Mouse (Mus musculus) ES-E14 (cell line): ENCODE results near the gene Bud31.

Experiments
- CHD2 ChIP-seq: IDR thresholded peaks from 2 replicates; pipeline ENCODE4 v1.6.1; 2014; ENCODE audit warnings: mild to moderate bottlenecking, low read depth, low read length, inconsistent platforms
- ZC3H11A ChIP-seq: IDR thresholded peaks from 2 replicates; pipeline ENCODE4 v1.6.1; 2012; ENCODE audit warnings: low read depth, mild to moderate bottlenecking, inconsistent platforms, low read length, borderline replicate concordance
- ZNF384 ChIP-seq: IDR thresholded peaks from 2 replicates; pipeline ENCODE4 v1.6.1; 2012; ENCODE audit warnings: low read depth, low read length, inconsistent platforms

DNA sequence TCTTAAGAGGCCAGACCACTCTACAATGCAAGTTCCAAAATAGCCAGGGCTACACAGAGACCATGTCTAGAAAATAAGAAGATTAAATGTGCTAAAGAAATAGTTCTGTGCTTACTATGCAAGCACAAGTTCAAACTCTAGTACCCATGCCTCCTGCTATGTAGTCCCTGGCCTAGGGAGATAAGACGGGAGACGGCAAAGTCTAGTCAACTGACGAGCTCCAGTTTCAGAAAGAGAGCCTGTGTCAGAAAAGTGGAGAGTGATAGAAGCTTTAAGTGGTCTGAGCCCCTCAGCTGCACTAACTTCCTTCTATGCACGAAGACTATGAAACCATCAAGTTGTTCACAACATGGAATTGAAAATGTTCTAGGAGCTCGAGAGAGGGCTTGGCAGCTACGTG lies 9.1 kb downstream of the Bud31 start:
- TF ChIP-seq ZC3H11A (no peak), CHD2 (no peak), ZNF384 (no peak)
